Mouse (Mus musculus) megakaryocyte-erythroid progenitor cell, adult 5-6 weeks (primary cell): ENCODE measurements at regions not wholly inside any gene's neighbourhood (a gene's known extent, or its start where the extent isn't known, plus 50 kb on each side); places are given as distances from the start of the nearest gene placed in this dataset.

Source experiments
- ATAC-seq: replicated peaks from 2 replicates; pipeline ENCODE4 v1.8.0; 2016; ENCODE audit warnings: mild to moderate bottlenecking, inconsistent platforms; ENCODE audit not compliant: severe bottlenecking, poor library complexity, low FRiP score, low TSS enrichment

- no peak for ATAC-seq
Observed at GRCm38 (mm10) chr11:111260691-111261383, 194.9 kb downstream of the Kcnj2 start.

DNA sequence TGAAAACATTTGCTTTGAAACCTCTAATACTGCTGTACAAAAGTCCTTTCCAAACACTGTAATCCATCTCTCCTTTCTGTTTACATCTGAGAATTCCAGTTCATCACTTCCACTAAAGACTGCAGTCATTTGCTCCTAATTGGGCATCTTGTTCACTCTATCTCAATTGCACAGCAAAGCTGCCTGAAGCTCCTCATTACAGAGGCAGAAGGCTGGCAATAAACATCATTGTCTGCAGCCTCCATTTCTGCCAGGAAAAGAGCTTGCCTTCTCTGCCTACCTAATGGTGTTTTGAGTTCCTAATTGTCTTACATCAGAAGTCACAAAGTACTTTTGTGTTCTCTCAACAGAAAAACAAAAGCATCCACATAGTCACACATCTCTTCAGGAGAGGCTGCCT lies 207.7 kb downstream of the Kcnj2 start:
- ATAC-seq: no peak

- no peak for ATAC-seq
Observed at GRCm38 (mm10) chr11:111280769-111281168, 214.8 kb downstream of the Kcnj2 start.

GRCm38 (mm10) chr11:111281237-111282160 lies 215.5 kb downstream of the Kcnj2 start:
- ATAC-seq: no peak

GRCm38 (mm10) chr11:111282283-111282682 lies 216.3 kb downstream of the Kcnj2 start:
- no peak for ATAC-seq

- no peak for ATAC-seq
Observed at GRCm38 (mm10) chr11:111290537-111290936, 224.6 kb downstream of the Kcnj2 start.

DNA sequence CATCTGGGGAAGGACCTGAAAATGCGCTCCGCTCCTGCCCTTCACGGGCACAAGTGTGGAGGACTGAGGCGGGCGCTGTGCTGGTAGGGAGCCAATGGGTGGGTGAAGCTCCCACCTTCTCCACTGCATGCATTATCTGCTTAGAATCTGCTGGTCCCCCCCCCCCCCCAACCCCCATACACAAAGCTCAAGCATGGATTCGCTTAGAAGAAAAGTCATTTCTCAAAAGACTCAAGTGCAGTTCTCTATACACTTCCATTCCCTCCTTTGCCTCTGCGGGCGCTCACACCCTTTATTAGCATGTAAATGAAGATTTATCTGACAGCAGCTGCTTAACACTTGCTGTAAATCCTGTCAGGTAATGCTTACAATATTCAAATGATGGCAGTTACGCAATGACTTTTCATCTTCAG lies 230.4 kb downstream of the Kcnj2 start:
- ATAC-seq: no peak

- ATAC-seq: no peak
Observed at GRCm38 (mm10) chr11:111312802-111313201, 246.8 kb downstream of the Kcnj2 start.

- ATAC-seq: no peak
Observed at GRCm38 (mm10) chr11:111313566-111313965, 247.6 kb downstream of the Kcnj2 start.

- ATAC-seq: no peak
Observed at GRCm38 (mm10) chr11:111321576-111321975, 255.6 kb downstream of the Kcnj2 start.

GRCm38 (mm10) chr11:111324453-111325010 lies 258.6 kb downstream of the Kcnj2 start:
- ATAC-seq: no peak

DNA sequence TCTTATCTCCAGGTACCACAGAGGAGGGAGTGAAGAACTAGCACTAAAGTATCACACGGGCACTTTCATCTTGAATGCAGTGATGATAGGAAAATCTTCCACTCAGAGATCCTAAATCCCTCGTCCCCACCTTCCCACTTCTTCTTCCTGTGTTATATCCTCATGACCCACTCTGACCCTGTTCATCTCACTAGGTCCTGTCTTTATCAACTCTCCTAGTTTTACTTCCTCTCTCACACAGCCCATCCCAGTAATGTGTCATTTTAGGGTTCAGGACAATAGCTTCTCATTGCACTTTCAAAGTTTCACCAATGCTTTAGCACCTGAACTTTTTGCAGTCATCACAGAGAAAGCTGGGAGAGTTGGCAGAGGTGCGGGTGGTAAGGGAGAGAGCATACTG lies 261.0 kb downstream of the Kcnj2 start:
- ATAC-seq: no peak

DNA sequence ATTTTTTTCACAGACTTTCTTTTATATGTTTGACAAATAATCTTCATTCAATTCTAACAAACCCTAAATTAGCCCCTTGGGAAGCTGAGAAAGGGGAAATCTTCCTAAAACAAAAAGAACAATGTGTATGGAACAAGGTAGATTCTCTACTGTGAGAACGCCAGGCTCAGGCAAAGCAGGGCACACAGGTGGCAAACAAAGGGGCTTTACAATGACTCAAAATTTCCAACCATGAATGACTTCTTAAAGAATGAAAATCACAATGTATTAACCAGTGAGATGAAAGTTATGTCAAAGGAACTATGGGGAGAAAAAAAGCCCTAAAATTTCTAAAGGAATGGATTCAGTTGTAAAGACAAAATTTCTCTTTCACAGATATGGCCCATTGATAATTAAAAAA lies 262.3 kb downstream of the Kcnj2 start:
- no peak for ATAC-seq

GRCm38 (mm10) chr11:111331592-111331991 lies 265.6 kb downstream of the Kcnj2 start:
- no peak for ATAC-seq

GRCm38 (mm10) chr11:111333021-111333420 lies 267.1 kb downstream of the Kcnj2 start:
- ATAC-seq: no peak

GRCm38 (mm10) chr11:111347562-111347961 lies 281.6 kb downstream of the Kcnj2 start:
- no peak for ATAC-seq

GRCm38 (mm10) chr11:111350028-111350427 lies 284.1 kb downstream of the Kcnj2 start:
- ATAC-seq: no peak

DNA sequence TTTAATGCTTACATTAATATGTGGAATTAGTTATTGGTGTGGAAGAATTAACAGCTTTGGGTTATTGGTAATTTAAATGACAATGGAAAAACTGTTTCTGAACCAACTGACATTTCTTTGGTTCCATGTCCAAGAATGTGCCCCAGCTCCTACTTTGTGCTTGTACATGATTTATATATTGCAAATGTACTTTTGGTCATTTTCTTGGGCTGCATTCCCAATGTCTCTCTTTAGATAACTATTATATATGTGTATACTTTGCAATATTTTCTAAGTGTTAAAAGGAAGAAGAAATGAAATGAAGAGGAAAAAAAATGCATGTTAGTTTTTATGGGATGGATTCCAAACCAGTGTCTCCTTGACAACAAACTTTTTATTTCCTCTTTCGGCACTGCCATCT lies 297.4 kb downstream of the Kcnj2 start:
- ATAC-seq: no peak

GRCm38 (mm10) chr11:111377165-111377564 lies 311.2 kb downstream of the Kcnj2 start:
- no peak for ATAC-seq

- no peak for ATAC-seq
Observed at GRCm38 (mm10) chr11:111379842-111380241, 313.9 kb downstream of the Kcnj2 start.
